Mouse (Mus musculus) limb, embryonic 13.5 days (tissue): ENCODE measurements around the gene Cox5a. TPM values are rescaled to one million over a fixed set of nuclear protein-coding genes. Genes with fewer than 3 reads are reported as not detected.

ENCODE experiments used
- ATAC-seq: fragments of 200-750 bp; cut with Nextera tagmentation; 2 replicates; pipeline ENCODE4 v1.8.0; 2017; ENCODE audit warnings: low read depth, moderate number of reproducible peaks, moderate TSS enrichment; ENCODE audit not compliant: low FRiP score
- H3K27ac ChIP-seq: fragments of 300-500 bp; sonication (generic); 2 replicates; pipeline ENCODE4 v1.5.1; 2015; ENCODE audit warnings: inconsistent platforms, mild to moderate bottlenecking, moderate library complexity
- H3K27me3 ChIP-seq: fragments of 300-500 bp; sonication (generic); 2 replicates; pipeline ENCODE4 v1.6.1; 2015; ENCODE audit warnings: mild to moderate bottlenecking, inconsistent platforms
- H3K36me3 ChIP-seq: fragments of 300-500 bp; sonication (generic); 2 replicates; pipeline ENCODE4 v1.6.1; 2015; ENCODE audit warnings: inconsistent platforms, mild to moderate bottlenecking, moderate library complexity
- H3K4me1 ChIP-seq: fragments of 300-500 bp; sonication (generic); 2 replicates; pipeline ENCODE4 v1.6.1; 2015; ENCODE audit warnings: inconsistent platforms
- H3K4me2 ChIP-seq: fragments of 300-500 bp; sonication (generic); replicated peaks from 2 replicates; pipeline ENCODE4 v1.6.1; 2015; ENCODE audit warnings: inconsistent platforms, mild to moderate bottlenecking, moderate library complexity
- H3K4me3 ChIP-seq: fragments of 300-500 bp; sonication (generic); 2 replicates; pipeline ENCODE4 v1.5.1; 2015; ENCODE audit warnings: moderate library complexity, mild to moderate bottlenecking, inconsistent platforms
- H3K9ac ChIP-seq: fragments of 300-500 bp; sonication (generic); 2 replicates; pipeline ENCODE4 v1.6.1; 2015; ENCODE audit warnings: mild to moderate bottlenecking, inconsistent platforms
- H3K9me3 ChIP-seq: fragments of 300-500 bp; sonication (generic); 2 replicates; pipeline ENCODE4 v1.6.1; 2016; ENCODE audit warnings: inconsistent platforms
- WGBS: fragments of 180-500 bp; shearing (Covaris S2); methylation state at CpG from one replicate; pipeline ENCODE4 v1.1.7; 2015; 5-methylcytosine and 5-hydroxymethylcytosine counted together
- polyA plus RNA-seq: library from polyadenylated mRNA; unstranded; fragments of >200 nt; fragmentation: Nextera tagmentation; extraction: Ambion mirVana; gene quantifications from 2 replicates; pipeline ENCODE4 v1.2.1, GENCODE M21; 2015

Gene Cox5a
- polyA plus RNA-seq = 495 and 497 TPM in 2 replicates

DNA sequence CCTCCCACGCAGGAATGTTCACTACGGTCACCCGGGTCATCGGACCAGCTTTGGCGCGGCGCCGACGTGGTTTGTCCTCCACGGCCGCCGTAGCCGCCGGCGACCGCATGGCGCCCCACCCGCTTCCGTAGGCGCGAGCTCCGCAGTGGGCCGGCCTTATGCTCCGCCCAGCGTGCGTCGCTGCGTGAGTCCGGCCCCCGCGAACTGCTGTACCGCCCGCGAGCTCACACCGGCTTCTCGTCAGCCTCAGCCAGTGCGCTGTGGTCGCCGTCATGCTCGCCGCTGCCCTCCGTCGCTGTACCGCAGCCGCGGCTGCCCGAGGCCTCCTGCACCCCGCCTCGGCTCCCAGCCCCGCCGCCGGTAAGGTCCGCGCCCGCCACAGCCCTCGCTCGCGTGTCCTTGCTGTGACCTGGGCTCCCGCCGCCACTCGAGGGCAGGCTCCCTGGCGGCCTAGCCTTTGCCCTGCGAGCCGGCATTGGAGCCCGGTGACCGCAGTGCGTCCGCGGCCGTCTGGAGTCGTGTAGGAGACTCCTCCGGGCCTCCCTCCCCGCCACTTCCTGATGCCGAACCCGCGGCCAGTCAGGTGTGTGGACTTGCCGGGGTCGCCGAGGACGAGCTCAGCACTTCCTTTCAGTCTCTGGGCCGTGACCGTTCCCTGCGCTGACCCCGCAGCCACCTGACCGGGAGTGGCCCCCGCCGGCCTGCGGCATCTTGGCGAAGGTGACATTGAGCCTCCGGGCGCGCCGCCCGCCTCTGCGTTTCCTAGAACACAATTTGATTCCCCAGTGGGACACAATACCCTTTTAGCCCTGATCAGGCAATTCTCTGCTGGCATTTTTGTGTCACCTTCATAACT, at the start of gene Cox5a:
Cox5a (plus strand) TSS at position 219 of the 856 bp plus-strand sequence.
- ATAC-seq = peak; percentile 97
- H3K27me3 ChIP-seq = no peaks in the 10 kb centered on the region
- H3K9me3 ChIP-seq = no peaks in the 10 kb centered on the region
- no peaks in the 10 kb centered on the region for H3K36me3 ChIP-seq
- WGBS = under 1% methylated on average over 94 of the region's 95 CpGs
- H3K27ac ChIP-seq = peak within 1 kb of the TSS; percentile 80
- peak within 1 kb of the TSS; percentile 90 for H3K4me3 ChIP-seq
- peaks cover 18% of the 10 kb centered on the region for H3K4me1 ChIP-seq
- H3K4me2 ChIP-seq = peak within 1 kb of the TSS; percentile 82
- H3K9ac ChIP-seq = peak within 1 kb of the TSS; percentile 93

DNA sequence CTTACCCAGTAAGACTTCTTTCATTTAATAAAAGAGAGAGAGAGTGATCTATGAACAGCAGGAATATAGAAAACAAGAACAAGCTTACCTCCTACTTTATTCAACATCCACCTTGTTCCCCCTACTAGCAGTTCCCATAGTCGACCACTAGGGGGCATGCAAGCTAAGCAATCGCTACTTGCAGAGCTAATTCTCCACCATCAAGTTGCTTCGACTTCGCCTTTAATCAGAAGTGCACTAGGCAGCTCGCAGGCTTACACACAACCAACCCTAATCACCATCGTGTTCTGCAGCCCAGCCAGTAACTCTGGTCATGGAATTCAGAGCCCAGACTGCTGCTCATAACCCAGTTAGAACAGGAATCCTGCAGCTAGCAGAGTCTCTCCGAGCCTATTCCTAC, 35.3 kb upstream of the Cox5a start:
- Histone ChIP-seq H3K9me3 (no peaks in the 10 kb centered on the region), H3K4me3 (no peak overlapping the region), H3K27ac (no peak overlapping the region), H3K4me2 (no peak overlapping the region), H3K27me3 (peaks cover 10% of the 10 kb centered on the region; the same call in 1 of the 2 replicates), H3K36me3 (no peaks in the 10 kb centered on the region), H3K4me1 (no peaks in the 10 kb centered on the region), H3K9ac (no peak overlapping the region)
- ATAC-seq = no peak
- 13% methylated on average over 7 of the region's 7 CpGs for WGBS

DNA sequence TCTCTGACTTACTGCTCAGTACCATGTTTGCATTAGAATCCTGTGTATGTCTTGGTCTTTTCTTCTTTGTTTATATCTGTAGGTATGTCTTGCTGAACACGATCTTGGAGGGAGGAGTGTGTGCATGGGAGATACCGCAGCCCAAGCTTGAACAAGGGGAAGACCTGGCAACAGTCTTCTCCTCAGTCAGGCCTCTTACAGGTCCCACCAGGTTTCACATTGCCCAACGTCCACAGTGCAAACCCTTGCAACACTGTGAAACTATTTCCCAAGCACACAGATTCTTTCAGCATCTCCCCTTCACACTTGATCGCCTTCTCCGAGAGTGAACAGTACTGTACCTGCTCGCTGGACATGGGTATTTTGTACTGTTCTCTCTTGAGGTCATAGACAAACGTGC, 33.3 kb upstream of the Cox5a start:
- no peak overlapping the region for H3K9ac ChIP-seq
- WGBS = 72% methylated on average over 7 of the region's 7 CpGs

DNA sequence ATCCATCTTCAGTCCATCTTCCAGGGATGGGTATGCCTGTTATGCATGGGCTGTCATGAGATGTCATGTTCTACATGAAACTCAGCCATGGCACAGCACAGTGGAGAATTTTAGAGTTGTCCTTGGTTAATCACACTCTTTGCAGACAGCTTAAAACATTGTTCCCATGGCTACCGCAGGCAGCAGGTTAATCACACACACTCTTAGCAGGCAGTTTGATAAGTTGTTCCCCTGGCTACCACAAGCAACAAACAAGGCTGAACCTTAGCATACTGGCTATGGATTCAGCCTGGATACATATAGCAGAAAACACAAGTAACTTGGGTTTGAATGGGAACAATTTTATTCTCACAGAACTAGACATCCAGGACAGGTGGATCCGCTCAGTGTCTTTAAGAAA, 27.5 kb upstream of the Cox5a start:
- H3K27ac ChIP-seq = no peak overlapping the region
- peaks cover 18% of the 10 kb centered on the region for H3K27me3 ChIP-seq
- H3K9me3 ChIP-seq = no peaks in the 10 kb centered on the region
- no peak overlapping the region for H3K4me2 ChIP-seq
- no peak overlapping the region for H3K9ac ChIP-seq
- H3K4me1 ChIP-seq = no peaks in the 10 kb centered on the region
- WGBS = 91% methylated on average over 2 of the region's 2 CpGs
- no peak for ATAC-seq
- no peak overlapping the region for H3K4me3 ChIP-seq
- H3K36me3 ChIP-seq = no peaks in the 10 kb centered on the region

More for the DNA sequence above, 33.3 kb upstream of the Cox5a start:
- peaks cover 10% of the 10 kb centered on the region; the same call in 1 of the 2 replicates for H3K27me3 ChIP-seq
- no peak for ATAC-seq
- H3K4me1 ChIP-seq = no peaks in the 10 kb centered on the region
- H3K36me3 ChIP-seq = no peaks in the 10 kb centered on the region
- H3K9me3 ChIP-seq = no peaks in the 10 kb centered on the region
- no peak overlapping the region for H3K27ac ChIP-seq
- no peak overlapping the region for H3K4me2 ChIP-seq
- no peak overlapping the region for H3K4me3 ChIP-seq

DNA sequence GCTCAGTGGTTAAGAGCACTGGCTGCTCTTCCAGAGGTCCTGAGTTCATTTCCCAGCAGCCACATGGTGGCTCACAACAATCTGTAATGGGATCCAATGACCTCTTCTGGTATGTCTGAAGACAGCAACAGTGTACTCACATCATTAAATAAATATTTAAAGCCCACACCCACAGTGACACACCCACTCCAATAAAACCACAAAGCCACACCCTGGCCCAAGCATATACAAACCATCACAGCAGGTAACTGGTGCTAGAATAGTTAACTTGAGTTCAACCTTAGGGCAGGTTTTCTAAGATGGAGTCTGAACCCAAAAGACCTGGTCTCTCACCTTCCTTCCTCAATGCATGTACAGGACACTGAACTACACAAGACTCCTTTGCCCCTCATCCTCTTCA, 26.1 kb upstream of the Cox5a start:
- no peak for ATAC-seq
- H3K9ac ChIP-seq = no peak overlapping the region

DNA sequence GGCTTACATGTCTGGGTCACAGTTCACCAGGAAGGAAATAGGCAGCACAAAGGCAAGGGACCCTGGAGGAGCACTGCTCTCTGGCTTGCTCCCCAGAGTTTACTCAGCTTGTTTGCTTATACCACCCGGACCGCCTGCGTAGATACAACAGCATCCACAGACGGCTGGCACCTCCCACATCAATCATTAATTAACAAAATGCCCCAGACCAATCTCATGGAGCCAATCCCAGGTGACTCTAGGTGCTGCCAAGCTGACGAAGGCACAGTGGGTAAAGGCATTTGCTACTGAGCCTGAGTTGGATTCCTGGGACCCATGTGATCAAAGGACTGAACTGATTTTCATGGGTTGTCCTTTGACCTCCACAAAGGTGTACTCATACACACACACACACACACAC, 23.8 kb upstream of the Cox5a start:
- Histone ChIP-seq H3K4me3 (no peak overlapping the region), H3K4me1 (peaks cover 9% of the 10 kb centered on the region), H3K27ac (no peak overlapping the region), H3K36me3 (no peaks in the 10 kb centered on the region), H3K9ac (no peak overlapping the region), H3K27me3 (peaks cover 55% of the 10 kb centered on the region), H3K4me2 (no peak overlapping the region), H3K9me3 (no peaks in the 10 kb centered on the region)
- ATAC-seq = no peak
- 71% methylated on average over 5 of the region's 5 CpGs for WGBS

More for the DNA sequence above, 26.1 kb upstream of the Cox5a start:
- H3K4me3 ChIP-seq = no peak overlapping the region
- H3K4me2 ChIP-seq = no peak overlapping the region
- no peaks in the 10 kb centered on the region for H3K4me1 ChIP-seq
- peaks cover 32% of the 10 kb centered on the region for H3K27me3 ChIP-seq
- H3K9me3 ChIP-seq = no peaks in the 10 kb centered on the region
- no peaks in the 10 kb centered on the region for H3K36me3 ChIP-seq
- no peak overlapping the region for H3K27ac ChIP-seq

DNA sequence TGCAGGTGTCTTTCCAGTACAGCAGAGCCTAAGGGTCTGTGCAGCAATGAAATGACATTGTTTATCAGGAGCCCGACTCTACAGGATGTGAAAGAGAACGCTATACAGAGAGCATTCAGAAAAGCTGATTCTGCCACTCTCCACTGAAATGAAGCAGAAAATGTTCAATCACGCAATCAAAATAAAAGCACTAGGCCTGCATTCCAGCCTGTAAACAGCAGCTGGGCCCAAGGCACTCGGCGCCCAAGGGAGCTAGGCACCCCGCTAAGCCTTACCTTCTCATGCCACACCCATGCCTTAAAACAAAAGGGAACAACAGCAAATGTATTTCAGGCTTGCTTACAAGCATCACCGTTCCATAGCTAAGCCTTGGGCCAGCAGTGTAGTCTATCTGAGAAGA, 22.5 kb upstream of the Cox5a start:
- peaks cover 22% of the 10 kb centered on the region for H3K4me1 ChIP-seq
- H3K36me3 ChIP-seq = no peaks in the 10 kb centered on the region
- ATAC-seq = no peak
- H3K9ac ChIP-seq = no peak overlapping the region
- H3K4me3 ChIP-seq = no peak overlapping the region
- H3K27ac ChIP-seq = no peak overlapping the region
- no peak overlapping the region for H3K4me2 ChIP-seq
- peaks cover 68% of the 10 kb centered on the region for H3K27me3 ChIP-seq
- H3K9me3 ChIP-seq = no peaks in the 10 kb centered on the region
- WGBS = 67% methylated on average over 7 of the region's 7 CpGs

DNA sequence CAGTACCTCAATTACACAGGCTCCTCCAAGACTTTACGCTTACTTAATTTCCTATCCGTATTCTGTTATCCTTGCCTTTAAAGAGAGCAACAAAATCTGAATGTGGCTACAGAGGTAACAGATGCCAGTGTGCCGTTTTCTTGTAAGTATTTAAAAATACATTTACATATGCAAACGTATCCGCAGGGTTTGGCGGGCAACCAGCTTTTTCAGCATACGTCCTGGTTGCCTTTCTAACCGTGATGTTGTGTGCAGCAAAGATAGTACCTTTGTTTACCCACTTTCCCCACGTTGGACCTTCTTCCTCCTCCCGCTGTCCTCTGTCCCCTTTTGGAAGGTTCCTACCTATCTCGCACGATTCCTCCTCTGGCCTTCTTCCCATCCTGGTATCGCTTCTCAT, 19.6 kb upstream of the Cox5a start:
- H3K27me3 ChIP-seq = peaks cover 93% of the 10 kb centered on the region
- H3K4me2 ChIP-seq = peak overlapping the region; percentile 96
- H3K27ac ChIP-seq = no peak overlapping the region
- peaks cover 41% of the 10 kb centered on the region for H3K4me1 ChIP-seq
- H3K4me3 ChIP-seq = no peak overlapping the region
- no peak for ATAC-seq
- H3K36me3 ChIP-seq = no peaks in the 10 kb centered on the region
- H3K9me3 ChIP-seq = no peaks in the 10 kb centered on the region
- H3K9ac ChIP-seq = no peak overlapping the region
- WGBS = 10% methylated on average over 13 of the region's 13 CpGs

DNA sequence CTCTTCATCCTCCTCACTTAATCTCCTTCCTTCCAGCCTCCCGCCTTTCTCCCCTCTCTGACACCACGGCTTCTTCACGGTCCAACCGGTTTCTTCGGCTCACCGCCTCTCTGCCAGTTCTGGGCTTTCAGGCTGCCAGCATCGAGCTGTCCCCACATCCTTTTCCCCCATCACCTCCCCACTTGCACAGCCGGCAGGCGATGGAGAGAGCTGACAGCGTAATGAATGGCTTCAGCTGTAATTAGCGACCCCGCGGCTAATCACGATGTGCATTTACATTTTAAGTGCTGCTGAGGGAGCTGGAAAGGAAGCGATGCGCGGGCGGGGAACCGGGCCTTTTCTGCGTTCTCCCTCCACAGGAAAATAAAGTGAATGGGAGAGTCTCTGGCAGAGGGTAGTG, 19.2 kb upstream of the Cox5a start:
- Histone ChIP-seq H3K4me1 (peaks cover 41% of the 10 kb centered on the region), H3K4me2 (peak overlapping the region; percentile 96)

DNA sequence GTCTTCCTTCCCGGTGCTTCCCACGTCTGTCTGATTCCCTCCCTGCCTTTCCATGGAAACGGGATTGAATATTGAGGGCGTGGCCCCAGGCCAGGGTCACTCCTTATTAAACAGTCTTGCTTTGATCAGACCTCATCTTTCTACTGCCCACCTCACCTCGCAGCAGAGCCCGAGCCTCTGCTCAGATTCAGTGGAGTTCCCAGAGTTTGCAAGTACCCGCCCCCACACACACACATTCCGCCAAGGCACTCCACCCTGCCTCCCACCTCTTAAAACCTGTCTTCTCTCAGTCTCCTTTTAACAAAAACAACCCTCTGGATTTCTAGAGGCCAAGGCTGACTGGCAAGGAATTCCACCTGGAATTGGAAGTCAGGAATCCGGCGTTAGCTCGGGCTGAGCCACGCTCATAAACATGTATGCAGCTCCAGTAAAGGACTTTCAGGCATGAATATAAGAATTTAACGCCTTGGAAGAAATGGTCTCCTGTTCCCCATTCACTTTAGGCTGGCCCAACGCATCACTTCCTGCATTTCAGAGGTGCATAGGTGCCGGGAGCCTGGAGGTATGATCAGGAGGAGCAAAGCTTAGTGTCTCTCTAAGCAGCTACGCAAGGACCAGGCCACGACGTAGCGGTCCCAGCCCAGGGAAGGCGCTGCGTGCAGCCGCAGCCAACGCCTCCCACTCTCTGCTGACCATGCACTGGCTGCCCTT, 18.0 kb upstream of the Cox5a start:
- H3K9ac ChIP-seq = peak overlapping the region; percentile 27; the same call in 1 of the 2 replicates
- 2% methylated on average over 23 of the region's 23 CpGs for WGBS

More for the DNA sequence above, 19.2 kb upstream of the Cox5a start:
- Histone ChIP-seq H3K9ac (peak overlapping the region; percentile 25; the same call in 1 of the 2 replicates), H3K27me3 (peaks cover 95% of the 10 kb centered on the region), H3K27ac (no peak overlapping the region), H3K36me3 (no peaks in the 10 kb centered on the region), H3K9me3 (no peaks in the 10 kb centered on the region), H3K4me3 (no peak overlapping the region)
- WGBS = 2% methylated on average over 20 of the region's 20 CpGs
- ATAC-seq = no peak

DNA sequence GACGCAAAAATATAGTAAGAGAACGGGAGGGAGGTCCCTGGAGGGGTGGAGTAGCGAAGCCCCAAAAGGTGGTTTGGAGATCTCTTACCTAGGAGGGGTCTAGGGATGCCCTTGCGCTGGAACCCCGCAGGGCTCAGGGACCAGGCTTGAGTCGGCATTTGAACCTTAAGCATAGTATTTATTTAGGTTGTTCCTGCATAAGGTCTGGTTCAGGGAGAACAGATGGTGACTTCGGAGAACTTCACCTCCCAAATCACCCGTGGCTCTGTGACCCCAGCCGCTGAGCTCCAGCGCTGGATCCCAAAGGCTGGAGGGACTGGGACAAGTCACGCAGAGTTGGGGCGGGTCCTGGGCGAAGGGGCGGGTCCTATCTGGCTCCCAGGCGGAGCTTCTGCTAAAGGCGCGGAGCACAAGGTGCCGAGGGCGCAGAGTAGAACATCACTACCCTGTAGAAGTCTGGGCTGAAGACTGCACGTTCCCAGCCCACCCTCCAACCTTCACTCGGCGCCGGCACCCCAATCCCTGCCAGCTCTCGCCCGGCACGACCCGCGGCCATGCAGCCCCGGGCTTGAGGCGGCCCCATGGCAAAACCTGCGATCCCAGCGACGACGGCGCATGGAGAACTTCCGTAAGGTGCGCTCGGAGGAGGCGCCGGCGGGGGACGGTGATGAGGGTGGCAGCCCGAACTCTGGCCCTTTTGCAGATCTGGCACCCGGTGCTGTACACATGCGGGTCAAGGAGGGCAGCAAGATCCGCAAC, 17.3 kb upstream of the Cox5a start, which contains the start of gene Rpp25:
Rpp25 (plus strand) TSS at position 405 of the 759 bp plus-strand sequence.
- Histone ChIP-seq H3K36me3 (no peaks in the 10 kb centered on the region), H3K4me3 (peak within 1 kb of the TSS; percentile 50), H3K4me2 (peak within 1 kb of the TSS; percentile 96), H3K4me1 (peaks cover 41% of the 10 kb centered on the region), H3K9ac (peak within 1 kb of the TSS; percentile 62), H3K27me3 (peaks cover 85% of the 10 kb centered on the region), H3K27ac (no peak within 1 kb of the TSS), H3K9me3 (no peaks in the 10 kb centered on the region)
- under 1% methylated on average over 46 of the region's 46 CpGs for WGBS
- ATAC-seq = peak; percentile 55

More for the DNA sequence above, 18.0 kb upstream of the Cox5a start:
- peak overlapping the region; percentile 50 for H3K4me3 ChIP-seq
- peak; percentile 41 for ATAC-seq
- peaks cover 41% of the 10 kb centered on the region for H3K4me1 ChIP-seq
- peak overlapping the region; percentile 96 for H3K4me2 ChIP-seq
- no peaks in the 10 kb centered on the region for H3K9me3 ChIP-seq
- no peaks in the 10 kb centered on the region for H3K36me3 ChIP-seq
- H3K27ac ChIP-seq = no peak overlapping the region
- H3K27me3 ChIP-seq = peaks cover 92% of the 10 kb centered on the region

DNA sequence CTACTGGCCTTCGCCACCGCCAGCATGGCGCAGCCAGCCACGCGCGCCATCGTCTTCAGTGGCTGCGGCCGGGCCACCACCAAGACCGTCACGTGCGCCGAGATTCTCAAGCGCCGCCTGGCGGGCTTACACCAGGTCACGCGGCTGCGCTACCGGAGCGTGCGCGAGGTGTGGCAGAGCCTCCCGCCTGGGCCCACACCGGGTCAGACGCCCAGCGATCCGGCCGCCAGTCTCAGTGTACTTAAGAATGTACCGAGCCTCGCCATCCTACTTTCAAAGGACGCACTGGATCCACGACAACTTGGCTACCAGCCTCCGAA, 16.7 kb upstream of the Cox5a start:
- Histone ChIP-seq H3K36me3 (no peaks in the 10 kb centered on the region), H3K27ac (no peak overlapping the region), H3K4me3 (peak overlapping the region; percentile 50), H3K9ac (peak overlapping the region; percentile 62), H3K27me3 (peaks cover 80% of the 10 kb centered on the region), H3K9me3 (no peaks in the 10 kb centered on the region), H3K4me1 (peaks cover 41% of the 10 kb centered on the region), H3K4me2 (peak overlapping the region; percentile 96)
- peak; percentile 73 for ATAC-seq
- under 1% methylated on average over 34 of the region's 34 CpGs for WGBS
